Mouse (Mus musculus): ENCODE measurements around the gene Trpv2.

DNA sequence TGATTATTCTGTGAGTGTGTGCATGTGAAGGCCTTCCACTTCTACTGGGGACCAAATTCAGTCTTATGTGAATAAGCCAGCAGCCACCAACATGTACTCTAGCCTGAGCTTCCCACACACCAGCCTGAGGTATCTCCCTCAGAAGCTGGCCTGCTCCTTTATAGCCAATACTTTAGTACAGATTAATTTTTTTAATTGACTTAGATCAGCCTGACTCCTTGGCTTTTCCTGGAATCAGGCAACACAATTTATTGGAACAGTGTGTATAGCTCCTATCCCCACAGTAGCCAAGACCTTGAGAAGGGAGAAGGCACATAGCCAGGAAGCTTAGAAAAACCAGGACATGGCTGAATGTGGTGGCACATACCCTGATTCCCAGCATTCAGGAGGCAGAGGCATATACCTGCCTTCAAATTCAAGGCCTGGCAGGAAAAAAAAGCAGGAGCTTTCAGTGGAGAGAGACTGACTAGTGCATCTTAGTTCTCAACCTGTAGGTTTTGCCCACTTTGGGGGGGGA lies 18.3 kb upstream of the Trpv2 start:
- TF ChIP-seq CTCF (conservative IDR thresholded peaks at IDR 0.05; ENCODE audit: insufficient read depth, insufficient read length, low read depth, low read length) = no peak
- TF ChIP-seq POLR2A (IDR thresholded peaks at IDR 0.05; ENCODE audit: low read depth, low read length) = no peak
